ENCODE assay signal across 13 mouse cellular contexts in genomic region chr11:72234013-72234412, GRCm38 (mm10). TPM values are rescaled to one million over a fixed set of nuclear protein-coding genes. Genes with fewer than 3 reads are reported as not detected.
A peak's percentile ranks its signal among the peaks of the same experiment; 100 is the strongest.
DNase-seq lines count a peak whose midpoint lies in the region; ATAC-seq lines count a peak whose summit lies in the region.
"Had no signal": no experiment of that assay in that cellular context is flagged by ENCODE, and none has a peak within 500 bp of the region (broad histone marks: within the 10 kb centered on the region; RNA-seq: fewer than 3 reads in every experiment).

No protein-coding gene starts in this region.

- no peaks in the 10 kb centered on the region for H3K27me3 ChIP-seq in forebrain, embryonic 13.5 days
- no peaks in the 10 kb centered on the region for H3K27me3 ChIP-seq in limb, embryonic 10.5 days (ENCODE audit: low read depth, poor library complexity, severe bottlenecking)
- H3K27me3 ChIP-seq: heart, embryonic 15.5 days had no signal

- peak; percentile 82 to 90 for DNase-seq in cerebellum, postnatal 10 days
- no peak for DNase-seq in cerebellum, adult 8-10 months
- peak; percentile 92 for DNase-seq in Muller cell, postnatal 12 days (ENCODE audit: inconsistent ontology term)
- peak; percentile 67 for DNase-seq in gastrocnemius, postnatal 25 days
- DNase-seq in left cerebral cortex, postnatal 4 days: peak; percentile 90
- no peak for DNase-seq in spleen, postnatal 36 days (ENCODE audit: low spot score in 2 of 2)
- DNase-seq in limb, embryonic 10.5 days (ENCODE audit: low spot score): no peak
- DNase-seq: kidney, adult 8-10 months had no signal

- no peak overlapping the region for H3K9ac ChIP-seq in forebrain, embryonic 13.5 days
- H3K9ac ChIP-seq: heart, embryonic 15.5 days had no signal

- no peaks in the 10 kb centered on the region for H3K4me1 ChIP-seq in forebrain, embryonic 13.5 days
- H3K4me1 ChIP-seq in limb, embryonic 10.5 days: no peaks in the 10 kb centered on the region
- H3K4me1 ChIP-seq: heart, embryonic 15.5 days had no signal

- no peak overlapping the region for H3K4me2 ChIP-seq in forebrain, embryonic 13.5 days
- H3K4me2 ChIP-seq: heart, embryonic 15.5 days had no signal

- 70% methylated on average over 5 of the region's 5 CpGs for WGBS in forebrain, embryonic 13.5 days
- WGBS in limb, embryonic 10.5 days: 70% methylated on average over 5 of the region's 5 CpGs

- H3K36me3 ChIP-seq in forebrain, embryonic 13.5 days (ENCODE audit: poor library complexity, severe bottlenecking): no peaks in the 10 kb centered on the region
- H3K36me3 ChIP-seq in limb, embryonic 10.5 days: no peaks in the 10 kb centered on the region
- H3K36me3 ChIP-seq: heart, embryonic 15.5 days had no signal

- no peak overlapping the region for H3K4me3 ChIP-seq in forebrain, embryonic 13.5 days
- H3K4me3 ChIP-seq in limb, embryonic 10.5 days: no peak overlapping the region
- H3K4me3 ChIP-seq: heart, embryonic 15.5 days had no signal

- no peaks in the 10 kb centered on the region for H3K9me3 ChIP-seq in forebrain, embryonic 13.5 days (replicated peaks)
- H3K9me3 ChIP-seq in limb, embryonic 10.5 days (replicated peaks): no peaks in the 10 kb centered on the region
- H3K9me3 ChIP-seq: heart, embryonic 15.5 days had no signal

- intact Hi-C loops in left cerebral cortex, postnatal 4 days (cut with DNase I): loop anchor here (5.0 kb wide), 1 partner anchor 33 kb away; the partner anchor contains the start of gene Slc13a5

- H3K27ac ChIP-seq in forebrain, embryonic 13.5 days: no peak overlapping the region
- no peak overlapping the region for H3K27ac ChIP-seq in limb, embryonic 10.5 days
- H3K27ac ChIP-seq: heart, embryonic 15.5 days had no signal

- ATAC-seq in forebrain, embryonic 13.5 days: no peak
- ATAC-seq: CD4-positive, CD25-positive, alpha-beta regulatory T cell, adult 4 months; forebrain, embryonic 14.5 days had no signal

RNA-seq across cellular contexts. Expression of gene Med31, which starts 18.6 kb away (rescaled TPM):
- total RNA-seq in gastrocnemius, postnatal 25 days (2021): 1 to 10 TPM; 5.8 to 7.4 TPM
- total RNA-seq in left cerebral cortex, postnatal 4 days (2021): 10 to 100 TPM; 13.8 to 14.6 TPM
- polyA plus RNA-seq in forebrain, embryonic 13.5 days (2015; fragmentation: Nextera tagmentation; extraction: Ambion mirVana): 69.7 and 70.0 TPM in 2 replicates
- 44.7 and 47.4 TPM in 2 replicates for polyA plus RNA-seq in limb, embryonic 10.5 days (2016; fragmentation: Nextera tagmentation; extraction: Ambion mirVana)

RNA-seq across cellular contexts. Expression of gene Txndc17, which starts 26.7 kb away (rescaled TPM):
- 10 to 100 TPM; 27.9 to 28.1 TPM for total RNA-seq in gastrocnemius, postnatal 25 days (2021)
- total RNA-seq in left cerebral cortex, postnatal 4 days (2021): 10 to 100 TPM; 54.9 to 61.7 TPM
- polyA plus RNA-seq in forebrain, embryonic 13.5 days (2015; fragmentation: Nextera tagmentation; extraction: Ambion mirVana): 152 and 157 TPM in 2 replicates
- 190 and 199 TPM in 2 replicates for polyA plus RNA-seq in limb, embryonic 10.5 days (2016; fragmentation: Nextera tagmentation; extraction: Ambion mirVana)

RNA-seq across cellular contexts. Expression of gene 4933427D14Rik, which starts 26.8 kb away (rescaled TPM):
- total RNA-seq in gastrocnemius, postnatal 25 days (2021): 1 to 10 TPM; 1.9 to 3.0 TPM
- 10 to 100 TPM; 36.3 to 37.6 TPM for total RNA-seq in left cerebral cortex, postnatal 4 days (2021)
- 26.2 and 29.9 TPM in 2 replicates for polyA plus RNA-seq in forebrain, embryonic 13.5 days (2015; fragmentation: Nextera tagmentation; extraction: Ambion mirVana)
- 11.7 and 13.2 TPM in 2 replicates for polyA plus RNA-seq in limb, embryonic 10.5 days (2016; fragmentation: Nextera tagmentation; extraction: Ambion mirVana)

RNA-seq across cellular contexts. Expression of gene Gm43951, which starts 27.4 kb away (rescaled TPM):
- total RNA-seq in gastrocnemius, postnatal 25 days (2021): under 1 TPM; 0.08 to 0.10 TPM
- total RNA-seq in left cerebral cortex, postnatal 4 days (2021): 10 to 100 TPM; 11.8 to 12.6 TPM
- polyA plus RNA-seq in forebrain, embryonic 13.5 days (2015; fragmentation: Nextera tagmentation; extraction: Ambion mirVana): 0.94 and 1.2 TPM in 2 replicates
- 0.68 and 0.83 TPM in 2 replicates for polyA plus RNA-seq in limb, embryonic 10.5 days (2016; fragmentation: Nextera tagmentation; extraction: Ambion mirVana)
- polyA plus RNA-seq: CD4-positive, CD25-positive, alpha-beta regulatory T cell, adult 4 months had no signal

RNA-seq across cellular contexts. Expression of gene Slc13a5, which starts 33.0 kb away (rescaled TPM):
- total RNA-seq in gastrocnemius, postnatal 25 days (2021): under 1 TPM in 1 of 2 experiments, not detected in 1; 0.19 TPM
- total RNA-seq in left cerebral cortex, postnatal 4 days (2021): 1 to 10 TPM; 7.2 to 9.8 TPM
- polyA plus RNA-seq in forebrain, embryonic 13.5 days (2015; fragmentation: Nextera tagmentation; extraction: Ambion mirVana): 0.12 and 0.26 TPM in 2 replicates
- polyA plus RNA-seq in limb, embryonic 10.5 days (2016; fragmentation: Nextera tagmentation; extraction: Ambion mirVana): 0.10 and 0.20 TPM in 2 replicates
- polyA plus RNA-seq: CD4-positive, CD25-positive, alpha-beta regulatory T cell, adult 4 months; spleen, adult 2 months had no signal

Comparison
In these comparisons a context has a peak if more than half of its experiments do, and no peak if none do; other contexts are left out.
1. DNase-seq: peak in cerebellum, postnatal 10 days (2 of 2), Muller cell, postnatal 12 days (single experiment), gastrocnemius, postnatal 25 days (single experiment) and left cerebral cortex, postnatal 4 days (single experiment); none in cerebellum, adult 8-10 months (single experiment), spleen, postnatal 36 days (0 of 2) and limb, embryonic 10.5 days (single experiment).
2. RNA of gene 4933427D14Rik, which starts 26.8 kb away (total RNA-seq): 36.3 to 37.6 TPM in left cerebral cortex, postnatal 4 days; 1.9 to 3.0 TPM in gastrocnemius, postnatal 25 days; every median in the first group is over 4 times any median in the second.